Mouse (Mus musculus) hindbrain, embryonic 13.5 days (tissue): ENCODE results near the gene Cc2d2b. TPM values are rescaled to one million over a fixed set of nuclear protein-coding genes. Genes with fewer than 3 reads are reported as not detected.
A peak's percentile ranks its signal among the peaks of the same experiment; 100 is the strongest.

Experiments used
- ATAC-seq: fragments of 200-750 bp; cut with Nextera tagmentation; 2 replicates; pipeline ENCODE4 v1.8.0; 2017; ENCODE audit warnings: moderate TSS enrichment; ENCODE audit not compliant: low FRiP score
- H3K27ac ChIP-seq: fragments of 300-500 bp; sonication (generic); 2 replicates; pipeline ENCODE4 v1.5.1; 2015; ENCODE audit warnings: inconsistent platforms, mild to moderate bottlenecking, moderate library complexity
- H3K27me3 ChIP-seq: fragments of 300-500 bp; sonication (generic); 2 replicates; pipeline ENCODE4 v1.6.1; 2015; ENCODE audit warnings: mild to moderate bottlenecking, inconsistent platforms
- H3K36me3 ChIP-seq: fragments of 300-500 bp; sonication (generic); 2 replicates; pipeline ENCODE4 v1.6.1; 2015; ENCODE audit warnings: mild to moderate bottlenecking, inconsistent platforms
- H3K4me1 ChIP-seq: fragments of 300-500 bp; sonication (generic); replicated peaks from 2 replicates; pipeline ENCODE4 v1.6.1; 2015; ENCODE audit warnings: inconsistent platforms
- H3K4me2 ChIP-seq: fragments of 300-500 bp; sonication (generic); 2 replicates; pipeline ENCODE4 v1.6.1; 2015; ENCODE audit warnings: inconsistent platforms, mild to moderate bottlenecking, moderate library complexity
- H3K4me3 ChIP-seq: fragments of 300-500 bp; sonication (generic); 2 replicates; pipeline ENCODE4 v1.5.1; 2015; ENCODE audit warnings: mild to moderate bottlenecking, inconsistent platforms
- H3K9ac ChIP-seq: fragments of 300-500 bp; sonication (generic); 2 replicates; pipeline ENCODE4 v1.6.1; 2015; ENCODE audit warnings: mild to moderate bottlenecking, inconsistent platforms
- H3K9me3 ChIP-seq: fragments of 300-500 bp; sonication (generic); 2 replicates; pipeline ENCODE4 v1.6.1; 2016; ENCODE audit warnings: inconsistent platforms
- WGBS: fragments of 180-500 bp; shearing (Covaris S2); methylation state at CpG from one replicate; pipeline ENCODE4 v1.1.7; 2015; 5-methylcytosine and 5-hydroxymethylcytosine counted together
- polyA plus RNA-seq: library from polyadenylated mRNA; unstranded; fragments of >200 nt; fragmentation: Nextera tagmentation; extraction: Ambion mirVana; gene quantifications from 2 replicates; pipeline ENCODE4 v1.2.1, GENCODE M21; 2015

Cc2d2b gene
- polyA plus RNA-seq, 1 experiment from 2014 or later, result 0.19 TPM

DNA sequence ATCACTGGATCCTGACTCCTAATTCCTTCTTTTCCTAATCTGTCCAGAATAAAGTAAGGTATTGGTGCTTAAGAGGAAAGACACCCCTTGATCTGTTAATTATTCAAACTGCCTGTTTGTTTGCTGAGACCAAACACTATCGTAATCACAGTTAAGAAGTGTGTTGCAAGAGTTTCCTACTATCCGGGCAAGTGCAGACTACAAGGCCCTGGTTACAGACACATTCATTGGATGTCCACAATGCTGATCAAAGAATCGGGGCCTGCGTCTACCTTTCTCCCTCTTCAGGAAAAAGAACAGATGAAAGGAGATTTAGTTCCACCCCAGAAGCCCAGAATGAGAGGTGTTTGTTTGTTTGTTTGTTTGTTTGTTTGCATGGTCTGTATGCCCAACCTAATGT, 20.3 kb upstream of the Cc2d2b start:
- Histone ChIP-seq H3K4me3 (no peak overlapping the region), H3K9me3 (no peaks in the 10 kb centered on the region), H3K27ac (no peak overlapping the region), H3K36me3 (no peaks in the 10 kb centered on the region), H3K4me1 (no peaks in the 10 kb centered on the region), H3K9ac (no peak overlapping the region), H3K4me2 (no peak overlapping the region), H3K27me3 (no peaks in the 10 kb centered on the region)
- WGBS, result 89% methylated on average over 4 of the region's 4 CpGs
- ATAC-seq, result no peak

DNA sequence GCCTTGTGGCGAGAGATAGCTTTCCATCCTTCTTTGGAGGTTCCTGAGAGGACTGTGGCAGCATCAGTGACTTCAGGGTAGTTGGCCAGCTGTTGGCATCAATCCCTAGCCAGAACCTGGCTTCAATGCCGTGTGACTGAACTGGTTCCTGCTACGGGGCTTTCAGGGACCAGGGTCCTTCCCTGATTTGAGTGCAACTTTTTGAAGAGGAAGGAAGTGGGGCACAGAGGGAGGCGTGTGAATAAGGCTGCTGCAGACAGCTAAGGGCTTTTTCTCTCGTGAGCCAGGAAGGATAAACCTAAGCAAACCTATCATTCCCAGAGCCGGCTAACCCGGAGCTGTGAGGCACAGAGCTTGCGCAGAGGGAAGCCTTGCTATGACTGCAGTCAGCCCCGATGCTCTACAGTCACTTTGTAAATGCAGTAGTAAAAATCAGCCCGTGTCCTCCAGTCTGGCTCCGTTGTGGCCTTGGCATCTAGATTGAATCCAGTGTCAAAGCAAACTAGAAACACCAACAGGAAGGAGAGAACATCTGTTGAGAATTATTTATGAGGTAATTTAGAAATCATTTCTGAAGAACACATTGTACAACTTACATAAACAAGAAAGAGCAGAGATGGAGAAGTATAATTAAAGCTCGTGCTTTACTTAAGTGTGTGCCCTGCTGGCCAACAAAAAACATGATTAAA, 19.7 kb upstream of the Cc2d2b start:
- no peaks in the 10 kb centered on the region for H3K4me1 ChIP-seq
- 74% methylated on average over 12 of the region's 12 CpGs for WGBS
- H3K4me2 ChIP-seq, result no peak overlapping the region
- no peak overlapping the region for H3K27ac ChIP-seq
- H3K4me3 ChIP-seq, result no peak overlapping the region
- no peaks in the 10 kb centered on the region for H3K36me3 ChIP-seq
- ATAC-seq, result no peak
- no peaks in the 10 kb centered on the region for H3K27me3 ChIP-seq
- no peak overlapping the region for H3K9ac ChIP-seq
- H3K9me3 ChIP-seq, result no peaks in the 10 kb centered on the region

DNA sequence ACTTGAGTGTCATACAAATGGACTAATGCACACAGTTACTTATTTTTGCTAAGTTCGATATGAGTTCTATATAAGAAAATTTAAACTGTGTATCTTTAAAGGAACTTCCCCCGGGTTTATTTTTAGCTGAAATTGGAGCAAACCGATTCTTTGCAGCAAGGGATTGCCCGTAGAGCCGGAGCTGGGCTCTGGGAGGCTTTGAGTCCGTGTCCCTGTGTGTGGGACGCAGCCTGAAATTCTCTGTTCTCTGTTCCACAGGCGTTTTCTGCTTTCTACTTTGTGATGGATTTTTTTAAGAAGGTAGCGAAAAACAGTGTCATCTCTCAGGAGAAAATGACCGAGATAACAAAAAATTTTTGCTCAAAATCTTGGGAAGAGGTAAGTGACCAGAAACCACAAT, 15.1 kb upstream of the Cc2d2b start:
- no peaks in the 10 kb centered on the region for H3K36me3 ChIP-seq
- H3K27ac ChIP-seq, result no peak overlapping the region
- no peaks in the 10 kb centered on the region for H3K9me3 ChIP-seq
- H3K4me2 ChIP-seq, result no peak overlapping the region
- H3K4me3 ChIP-seq, result no peak overlapping the region
- no peak for ATAC-seq
- H3K9ac ChIP-seq, result no peak overlapping the region
- WGBS, result 79% methylated on average over 10 of the region's 10 CpGs
- H3K27me3 ChIP-seq, result no peaks in the 10 kb centered on the region
- H3K4me1 ChIP-seq, result peaks cover 11% of the 10 kb centered on the region

DNA sequence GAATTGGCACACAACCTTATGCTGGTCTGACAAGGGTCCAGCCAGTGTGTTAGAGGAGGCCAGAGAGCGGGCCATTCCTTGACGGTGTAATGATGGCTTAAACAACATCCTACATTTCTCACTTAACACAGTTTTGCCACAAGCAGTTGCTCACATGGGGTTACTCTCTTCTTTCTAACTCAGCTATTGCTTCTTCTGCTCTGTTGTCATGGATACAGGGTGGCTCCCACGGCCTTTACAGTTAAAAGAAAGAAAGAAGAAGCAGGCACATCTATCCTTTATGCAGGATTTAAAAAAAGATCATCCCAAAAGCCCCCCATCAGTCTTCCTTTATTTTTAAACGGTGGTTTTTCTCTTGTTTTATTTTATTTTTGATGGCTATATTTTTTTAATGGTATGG, 14.7 kb upstream of the Cc2d2b start:
- Histone ChIP-seq H3K9ac (no peak overlapping the region), H3K27ac (no peak overlapping the region), H3K4me1 (peaks cover 11% of the 10 kb centered on the region), H3K36me3 (no peaks in the 10 kb centered on the region), H3K9me3 (no peaks in the 10 kb centered on the region), H3K4me3 (no peak overlapping the region), H3K4me2 (no peak overlapping the region), H3K27me3 (no peaks in the 10 kb centered on the region)
- WGBS, result 45% methylated on average over 4 of the region's 4 CpGs
- ATAC-seq, result no peak

DNA sequence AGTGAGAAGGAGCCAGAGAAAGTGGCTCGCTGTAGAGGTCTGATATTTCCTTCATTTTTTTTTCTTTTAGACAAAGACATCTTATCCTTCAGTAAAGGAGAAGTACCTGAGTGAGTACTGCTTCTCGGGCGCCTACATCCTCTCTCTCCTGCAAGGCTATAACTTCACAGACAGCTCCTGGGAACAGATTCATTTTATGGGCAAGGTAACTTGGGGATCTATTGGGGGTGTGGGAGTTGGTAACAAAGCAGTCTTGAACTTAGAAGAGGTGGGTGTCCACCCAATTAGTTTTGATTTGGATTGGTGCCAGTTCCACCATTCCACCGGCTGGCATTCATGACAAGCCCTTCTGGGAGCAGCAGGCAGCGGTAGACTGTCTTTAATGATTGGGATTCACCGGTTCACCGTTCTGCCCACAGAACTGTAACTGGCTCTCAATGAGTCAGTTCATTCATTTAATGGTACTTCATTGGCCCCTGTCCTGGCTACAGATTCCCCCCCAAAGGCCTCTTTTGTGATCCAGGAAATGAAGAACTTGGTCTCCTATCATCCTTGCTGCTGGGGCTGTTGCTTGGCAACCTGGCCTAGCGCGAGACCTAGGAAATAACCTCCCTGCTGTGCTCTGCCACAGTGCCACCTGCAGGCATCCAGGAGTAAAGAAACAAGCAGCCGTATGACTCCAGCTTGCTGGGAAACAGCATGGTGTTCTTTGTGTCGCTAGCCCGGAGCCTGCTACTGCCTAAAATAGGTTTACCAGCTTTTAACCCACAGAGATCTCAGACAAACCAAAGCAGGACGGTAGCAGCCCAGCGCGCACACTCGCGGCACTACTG, 11.7 kb upstream of the Cc2d2b start:
- H3K4me2 ChIP-seq, result peak overlapping the region; percentile 46
- no peaks in the 10 kb centered on the region for H3K9me3 ChIP-seq
- H3K27me3 ChIP-seq, result no peaks in the 10 kb centered on the region
- H3K36me3 ChIP-seq, result peaks cover 5% of the 10 kb centered on the region; the same call in 1 of the 2 replicates
- peak overlapping the region; percentile 55 for H3K9ac ChIP-seq
- peak; percentile 91 for ATAC-seq
- WGBS, result 15% methylated on average over 17 of the region's 17 CpGs
- H3K4me1 ChIP-seq, result peaks cover 11% of the 10 kb centered on the region
- peak overlapping the region; percentile 10; the same call in 1 of the 2 replicates for H3K4me3 ChIP-seq
- peak overlapping the region; percentile 92 for H3K27ac ChIP-seq

DNA sequence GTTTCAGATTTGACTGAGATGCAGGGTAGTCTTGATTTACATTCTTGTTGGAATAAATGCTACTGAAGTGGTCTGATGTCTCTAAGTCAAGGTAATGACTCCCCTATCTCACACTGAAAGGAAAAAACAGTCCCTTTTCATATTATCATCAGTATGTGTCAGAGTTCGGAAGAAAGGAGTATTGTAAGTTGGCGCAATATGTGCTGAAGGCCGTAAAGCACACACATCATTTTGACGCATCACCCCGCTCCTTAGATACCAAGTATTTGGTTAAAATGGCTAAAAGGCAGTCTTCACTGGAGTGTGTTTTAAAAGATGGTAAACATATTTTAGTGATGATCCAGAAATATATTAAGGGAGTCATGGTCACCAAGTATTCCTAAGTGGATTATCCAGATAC, 10.9 kb upstream of the Cc2d2b start:
- Histone ChIP-seq H3K9ac (peak overlapping the region; percentile 55; the same call in 1 of the 2 replicates), H3K27me3 (no peaks in the 10 kb centered on the region), H3K9me3 (no peaks in the 10 kb centered on the region), H3K27ac (peak overlapping the region; percentile 92), H3K4me3 (peak overlapping the region; percentile 10; the same call in 1 of the 2 replicates), H3K36me3 (peaks cover 5% of the 10 kb centered on the region; the same call in 1 of the 2 replicates), H3K4me1 (peaks cover 11% of the 10 kb centered on the region), H3K4me2 (peak overlapping the region; percentile 46)
- ATAC-seq, result peak; percentile 37
- 60% methylated on average over 5 of the region's 5 CpGs for WGBS

DNA sequence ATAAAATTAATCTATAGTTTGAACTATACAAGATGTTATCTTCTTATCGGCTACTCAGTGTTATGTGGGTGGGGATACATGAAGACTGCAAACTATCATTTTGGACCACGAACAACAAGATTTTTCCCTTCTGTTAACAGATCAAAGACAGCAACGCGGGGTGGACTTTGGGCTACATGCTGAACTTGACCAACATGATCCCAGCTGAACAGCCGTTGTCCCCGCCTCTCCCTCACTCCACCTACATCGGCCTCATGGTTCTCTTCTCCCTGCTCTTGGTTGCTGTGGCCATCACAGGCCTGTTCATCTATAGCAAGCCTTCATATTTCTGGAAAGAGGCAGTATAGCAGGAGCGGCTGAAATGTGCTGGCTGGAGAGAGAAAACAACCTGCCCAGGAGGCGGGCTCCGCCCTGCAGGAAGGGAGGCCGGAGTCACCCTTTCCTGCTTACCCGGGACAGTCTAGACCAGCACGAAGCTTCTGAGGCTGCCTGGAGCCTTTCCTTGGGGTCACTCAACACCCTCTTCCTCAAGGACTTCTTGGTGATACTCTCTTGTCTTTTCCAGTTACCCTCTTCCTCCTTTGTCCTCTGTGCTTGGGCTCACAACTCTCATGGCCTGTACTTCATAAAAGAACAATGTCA, 9.7 kb upstream of the Cc2d2b start:
- no peaks in the 10 kb centered on the region for H3K27me3 ChIP-seq
- H3K4me1 ChIP-seq, result peaks cover 11% of the 10 kb centered on the region
- ATAC-seq, result no peak
- no peak overlapping the region for H3K9ac ChIP-seq
- 92% methylated on average over 13 of the region's 13 CpGs for WGBS
- peaks cover 5% of the 10 kb centered on the region; the same call in 1 of the 2 replicates for H3K36me3 ChIP-seq
- no peaks in the 10 kb centered on the region for H3K9me3 ChIP-seq
- H3K4me3 ChIP-seq, result no peak overlapping the region
- H3K27ac ChIP-seq, result no peak overlapping the region
- H3K4me2 ChIP-seq, result no peak overlapping the region

DNA sequence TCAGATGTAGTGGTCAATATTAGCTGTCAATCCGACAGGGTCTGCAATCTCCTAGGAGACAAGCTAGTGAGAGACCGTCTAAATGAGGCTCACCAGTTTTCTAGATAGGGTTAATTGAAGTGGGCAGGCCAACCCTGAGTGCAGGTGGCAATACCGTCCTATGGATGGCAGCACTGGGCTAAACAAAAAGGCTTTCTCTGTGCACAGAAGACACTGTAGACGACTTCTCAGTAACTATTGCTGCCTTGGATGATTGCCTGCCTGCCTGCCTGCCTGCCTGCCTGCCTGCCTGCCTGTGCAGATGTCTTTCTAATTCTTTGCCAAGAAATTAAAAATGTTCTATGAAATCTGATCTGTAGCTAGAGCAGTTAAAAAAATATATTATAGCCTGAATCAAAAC, 1.9 kb upstream of the Cc2d2b start:
- Histone ChIP-seq H3K4me3 (no peak overlapping the region), H3K4me2 (no peak overlapping the region), H3K9me3 (no peaks in the 10 kb centered on the region), H3K36me3 (no peaks in the 10 kb centered on the region), H3K9ac (no peak overlapping the region), H3K27ac (no peak overlapping the region), H3K27me3 (no peaks in the 10 kb centered on the region), H3K4me1 (no peaks in the 10 kb centered on the region)
- ATAC-seq, result no peak
- WGBS, result 45% methylated on average over 4 of the region's 4 CpGs

DNA sequence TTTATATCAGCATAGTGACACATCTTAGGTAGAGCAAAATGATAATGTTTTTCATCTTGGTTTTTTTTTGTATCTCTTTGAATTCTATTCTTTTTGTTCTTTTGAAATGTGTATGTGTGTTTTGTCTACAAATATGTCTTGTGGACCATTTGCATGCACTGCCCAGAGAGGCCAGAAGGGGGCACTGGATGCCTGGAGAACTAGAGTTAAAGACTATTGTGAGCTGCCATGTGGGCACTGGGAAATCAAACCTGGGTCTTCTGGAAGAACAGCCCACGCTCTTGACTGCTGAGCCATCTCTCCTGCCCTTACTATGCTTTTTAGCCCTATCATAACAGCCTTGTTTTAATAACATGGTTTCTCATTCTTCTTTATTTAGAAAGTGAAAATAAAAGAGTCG, 5.8 kb downstream of the Cc2d2b start:
- H3K9me3 ChIP-seq, result no peaks in the 10 kb centered on the region
- no peaks in the 10 kb centered on the region for H3K36me3 ChIP-seq
- H3K9ac ChIP-seq, result no peak overlapping the region
- H3K27ac ChIP-seq, result no peak overlapping the region
- no peak for ATAC-seq
- no peak overlapping the region for H3K4me3 ChIP-seq
- H3K27me3 ChIP-seq, result no peaks in the 10 kb centered on the region
- WGBS, result 77% methylated on average over 2 of the region's 2 CpGs
- no peaks in the 10 kb centered on the region for H3K4me1 ChIP-seq
- no peak overlapping the region for H3K4me2 ChIP-seq

DNA sequence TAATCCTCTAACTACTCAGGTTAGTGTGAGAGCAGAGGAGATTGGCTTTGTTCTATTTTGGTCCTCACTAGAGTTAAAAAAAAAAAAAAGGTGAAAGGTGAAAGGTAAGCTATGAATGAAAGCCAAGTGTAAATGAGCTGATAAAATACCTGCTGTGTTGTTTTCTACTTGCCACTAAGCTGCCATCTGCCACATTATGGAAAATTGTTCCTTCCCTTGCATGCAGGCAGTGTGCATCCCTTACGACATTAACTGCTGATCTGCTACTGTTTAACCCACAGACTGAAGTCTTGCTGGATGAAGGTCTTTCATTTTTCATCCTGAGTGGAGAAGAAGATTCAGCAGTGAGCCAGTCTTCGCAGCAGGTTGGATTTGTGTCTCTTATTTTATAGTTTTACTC, 11.5 kb downstream of the Cc2d2b start:
- no peak overlapping the region for H3K27ac ChIP-seq
- no peak overlapping the region for H3K4me2 ChIP-seq
- H3K27me3 ChIP-seq, result 0 out of 2 replicates have a peak, but pooled peaks cover 5% of the 10 kb centered on the region
- no peaks in the 10 kb centered on the region for H3K9me3 ChIP-seq
- peaks cover 8% of the 10 kb centered on the region; the same call in 1 of the 2 replicates for H3K4me1 ChIP-seq
- 72% methylated on average over 2 of the region's 2 CpGs for WGBS
- ATAC-seq, result no peak
- no peak overlapping the region for H3K9ac ChIP-seq
- no peak overlapping the region for H3K4me3 ChIP-seq
- no peaks in the 10 kb centered on the region for H3K36me3 ChIP-seq

DNA sequence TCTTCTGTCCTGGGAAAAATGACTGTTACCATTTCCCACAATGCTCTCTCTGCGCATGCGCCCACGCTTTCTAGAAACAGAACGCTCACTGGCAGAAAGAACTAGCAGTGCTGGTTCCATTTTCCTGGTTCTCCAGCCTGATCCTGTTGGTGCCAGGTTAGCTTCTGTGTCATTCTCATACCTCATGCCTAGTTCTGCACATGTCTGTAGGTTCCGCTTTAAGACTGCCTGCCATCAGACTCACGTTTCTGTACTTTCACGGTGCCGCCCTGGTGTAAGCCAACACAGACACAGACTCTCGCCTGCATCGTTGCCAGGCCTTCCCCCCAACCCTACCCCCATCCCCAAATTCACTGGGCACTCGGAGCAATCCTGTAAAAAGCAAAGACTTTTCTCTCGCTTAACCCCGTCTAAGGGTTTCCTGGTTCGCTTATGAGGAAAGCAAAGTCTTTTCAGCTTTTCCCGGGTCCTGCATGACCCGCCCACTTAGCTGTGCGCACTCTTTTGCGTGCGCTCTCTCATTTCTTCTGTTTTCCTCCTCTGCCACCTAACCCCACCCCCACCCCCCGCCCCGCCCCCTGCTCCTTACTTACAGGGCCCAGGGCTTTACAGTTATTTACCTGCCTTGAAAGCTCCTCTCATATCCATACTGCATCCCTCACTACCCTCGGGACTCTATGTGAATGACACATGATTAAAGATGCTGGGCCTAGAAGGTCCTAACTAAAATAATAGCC, 13.6 kb downstream of the Cc2d2b start:
- no peaks in the 10 kb centered on the region for H3K36me3 ChIP-seq
- H3K4me2 ChIP-seq, result peak overlapping the region; percentile 50
- WGBS, result 39% methylated on average over 22 of the region's 22 CpGs
- H3K27ac ChIP-seq, result no peak overlapping the region
- H3K4me3 ChIP-seq, result peak overlapping the region; percentile 21
- H3K27me3 ChIP-seq, result 0 out of 2 replicates have a peak, but pooled peaks cover 5% of the 10 kb centered on the region
- no peak for ATAC-seq
- no peaks in the 10 kb centered on the region for H3K9me3 ChIP-seq
- H3K4me1 ChIP-seq, result peaks cover 8% of the 10 kb centered on the region; the same call in 1 of the 2 replicates
- H3K9ac ChIP-seq, result peak overlapping the region; percentile 67; the same call in 1 of the 2 replicates

DNA sequence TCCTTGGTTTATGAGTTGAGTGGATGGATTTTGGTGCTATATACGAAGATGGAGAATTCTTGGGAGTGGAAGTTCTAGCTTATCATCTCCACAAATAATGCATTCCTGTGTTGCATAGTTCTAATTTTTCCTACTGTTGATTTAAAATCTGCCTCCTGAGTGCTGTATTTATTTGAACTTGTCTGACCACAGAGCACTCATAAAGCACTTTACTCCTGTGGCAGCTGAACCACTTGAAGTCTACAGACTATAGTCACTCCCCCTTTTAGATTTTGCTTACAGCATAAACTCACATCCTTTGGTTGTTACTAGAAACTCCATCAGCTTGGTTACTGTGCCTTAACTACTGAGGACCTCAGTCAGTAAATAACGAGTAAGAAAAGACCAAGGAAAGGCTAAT, 18.6 kb downstream of the Cc2d2b start:
- ATAC-seq, result no peak
- Histone ChIP-seq H3K27me3 (no peaks in the 10 kb centered on the region), H3K9ac (no peak overlapping the region), H3K9me3 (no peaks in the 10 kb centered on the region), H3K27ac (no peak overlapping the region), H3K36me3 (no peaks in the 10 kb centered on the region), H3K4me3 (no peak overlapping the region), H3K4me2 (no peak overlapping the region), H3K4me1 (peaks cover 7% of the 10 kb centered on the region)
- WGBS, result 89% methylated on average over 2 of the region's 2 CpGs
